Mouse (Mus musculus): Measurements from ENCODE around the gene Trip6. TPM values are rescaled to one million over a fixed set of nuclear protein-coding genes. Genes with fewer than 3 reads are reported as not detected.

Trip6 gene
- polyA plus RNA-seq, 1 experiment from 2014 or later, result 109 TPM

DNA sequence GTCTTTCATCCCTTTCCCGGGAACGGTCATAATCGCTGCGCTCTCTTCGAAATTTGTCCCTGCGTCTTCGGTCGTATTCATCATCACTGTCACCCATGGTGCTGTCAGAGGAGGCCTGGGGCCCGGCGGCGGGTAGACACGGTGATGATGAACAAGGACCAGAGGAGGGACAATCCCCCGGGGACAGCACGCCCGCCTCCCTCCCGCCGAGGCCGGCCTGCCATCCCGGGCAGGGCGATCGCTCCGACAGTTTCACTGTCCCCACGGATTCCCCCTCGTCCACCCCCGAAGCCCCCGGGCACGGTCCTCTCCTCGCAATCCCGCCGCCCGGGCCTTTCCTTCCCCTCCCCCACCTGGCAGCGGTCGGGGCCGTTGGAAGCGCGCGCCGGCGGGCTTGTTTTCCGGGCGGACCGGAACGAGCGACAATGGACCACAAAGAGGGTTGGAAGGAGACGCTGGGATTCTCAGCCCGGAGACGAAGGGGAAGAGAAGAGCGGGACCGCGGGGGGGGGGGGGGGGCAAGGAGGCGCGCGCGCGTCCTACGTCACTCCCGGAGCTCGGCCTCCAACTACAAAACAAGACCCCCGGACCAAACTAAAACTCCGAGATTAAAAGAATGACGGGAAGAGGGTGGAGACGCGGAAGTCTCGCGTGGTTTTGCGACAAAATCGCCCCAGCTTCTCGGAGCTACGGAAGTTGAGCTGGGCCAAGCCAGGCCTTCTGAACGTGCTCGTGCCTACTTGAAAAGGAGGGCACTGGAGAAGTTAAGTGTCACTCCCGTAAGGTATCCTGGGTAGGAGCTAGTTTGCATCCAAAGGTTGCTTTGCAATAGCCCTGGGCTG is 6.9 kb downstream of the Trip6 start, which contains the start of gene Srrt:
Srrt (minus strand) TSS at position 604 of the 842 bp plus-strand sequence.
- WGBS, result under 1% methylated on average over 61 of the region's 72 CpGs

DNA sequence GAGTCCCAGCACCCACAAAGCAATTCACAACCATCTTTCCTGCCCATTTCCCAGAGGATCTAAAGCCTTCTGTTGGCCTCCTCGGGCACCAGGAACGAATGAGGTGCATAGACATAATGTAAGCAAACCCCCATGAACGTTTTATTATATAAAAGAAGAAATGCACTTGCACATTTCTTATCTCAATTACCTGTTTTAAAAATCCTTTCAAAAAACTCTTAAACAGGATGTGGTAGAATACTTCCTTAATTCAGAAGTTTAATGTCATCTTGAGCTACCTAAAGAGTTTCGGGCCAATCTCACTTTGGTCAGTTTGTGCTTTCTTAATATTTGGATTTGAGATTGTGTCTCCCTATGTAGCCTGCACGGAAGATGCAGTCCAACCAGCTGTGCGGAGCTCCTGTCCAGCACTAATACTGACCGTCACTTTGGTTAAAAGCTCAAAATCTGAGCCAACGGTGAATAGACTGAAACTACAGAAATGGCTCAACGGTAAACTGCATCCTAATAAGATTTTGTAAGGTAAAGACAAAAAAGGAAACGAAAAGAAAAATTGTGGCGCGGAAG is 7.7 kb downstream of the Trip6 start:
- 13% methylated on average over 12 of the region's 12 CpGs for WGBS
- Histone ChIP-seq H3K36me3 (peaks cover 62% of the 10 kb centered on the region), H3K9me3 (no peaks in the 10 kb centered on the region), H3K4me2 (peak overlapping the region; percentile 61), H3K27me3 (no peaks in the 10 kb centered on the region), H3K27ac (peak overlapping the region; percentile 95), H3K9ac (peak overlapping the region; percentile 98), H3K4me1 (peaks cover 37% of the 10 kb centered on the region), H3K4me3 (peak overlapping the region; percentile 90)
- ATAC-seq (ENCODE audit: insufficient number of reproducible peaks, low FRiP score, low TSS enrichment, low read depth), result no peak

More for the DNA sequence above, 6.9 kb downstream of the Trip6 start, which contains the start of gene Srrt:
- H3K4me2 ChIP-seq, result peak within 1 kb of the TSS; percentile 61
- no peaks in the 10 kb centered on the region for H3K9me3 ChIP-seq
- H3K4me3 ChIP-seq, result peak within 1 kb of the TSS; percentile 90
- H3K27ac ChIP-seq, result peak within 1 kb of the TSS; percentile 95
- ATAC-seq (ENCODE audit: insufficient number of reproducible peaks, low FRiP score, low TSS enrichment, low read depth), result peak; percentile 77
- no peaks in the 10 kb centered on the region for H3K27me3 ChIP-seq
- peaks cover 45% of the 10 kb centered on the region for H3K4me1 ChIP-seq
- peaks cover 61% of the 10 kb centered on the region for H3K36me3 ChIP-seq
- peak within 1 kb of the TSS; percentile 98 for H3K9ac ChIP-seq

DNA sequence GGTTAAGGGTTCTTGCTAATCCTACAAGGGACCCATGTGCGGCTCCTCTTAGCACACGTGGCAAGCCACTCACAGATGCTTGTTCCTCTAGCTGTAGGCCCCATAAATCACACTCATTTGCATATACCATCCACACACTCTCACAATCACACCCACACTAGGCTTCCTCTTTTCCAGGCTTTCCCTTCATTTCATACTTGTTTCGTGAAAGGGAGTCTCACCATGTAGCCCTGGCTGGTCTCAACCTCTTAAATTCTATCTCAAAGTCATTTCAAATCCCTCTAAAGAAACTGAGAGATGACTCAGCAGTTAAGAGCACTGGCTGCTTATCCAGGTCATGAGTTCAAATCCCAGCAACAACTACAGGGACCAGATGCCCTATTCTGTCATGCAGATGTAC is 8.4 kb downstream of the Trip6 start:
- peak overlapping the region; percentile 90 for H3K4me3 ChIP-seq
- peaks cover 66% of the 10 kb centered on the region for H3K36me3 ChIP-seq
- H3K4me2 ChIP-seq, result peak overlapping the region; percentile 61
- H3K27me3 ChIP-seq, result no peaks in the 10 kb centered on the region
- H3K9me3 ChIP-seq, result no peaks in the 10 kb centered on the region
- H3K9ac ChIP-seq, result no peak overlapping the region
- H3K4me1 ChIP-seq, result peaks cover 36% of the 10 kb centered on the region
- 47% methylated on average over 3 of the region's 3 CpGs for WGBS
- ATAC-seq (ENCODE audit: insufficient number of reproducible peaks, low FRiP score, low TSS enrichment, low read depth), result no peak
- no peak overlapping the region for H3K27ac ChIP-seq

DNA sequence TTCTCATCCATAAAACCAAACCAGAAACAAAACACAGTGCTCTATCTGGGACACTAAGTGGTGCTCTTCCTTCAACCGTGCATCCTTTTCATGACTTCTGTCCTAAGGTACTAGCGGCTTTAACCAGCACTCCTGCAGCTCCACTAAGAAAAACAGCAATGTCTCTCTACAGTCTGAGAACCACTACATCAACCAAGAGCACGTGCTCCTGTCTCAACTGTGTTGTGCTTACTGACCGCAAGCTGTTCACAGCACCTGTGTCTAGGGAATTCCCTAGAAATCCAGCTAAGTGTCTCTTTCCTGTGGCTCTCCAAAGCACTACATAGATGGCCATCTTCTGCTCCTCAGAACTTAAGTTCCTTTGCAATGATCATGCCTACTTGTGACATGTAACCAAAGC is 9.4 kb downstream of the Trip6 start:
- Histone ChIP-seq H3K27ac (no peak overlapping the region), H3K4me1 (peaks cover 36% of the 10 kb centered on the region), H3K27me3 (no peaks in the 10 kb centered on the region), H3K36me3 (peaks cover 66% of the 10 kb centered on the region), H3K4me3 (0 out of 2 replicates have a peak overlapping the region, but pooled peaks have one; percentile 90), H3K9me3 (no peaks in the 10 kb centered on the region), H3K9ac (no peak overlapping the region; the same call in 1 of the 2 replicates), H3K4me2 (peak overlapping the region; percentile 61; the same call in 1 of the 2 replicates)
- WGBS, result 48% methylated on average over 4 of the region's 4 CpGs
- no peak for ATAC-seq (ENCODE audit: insufficient number of reproducible peaks, low FRiP score, low TSS enrichment, low read depth)

DNA sequence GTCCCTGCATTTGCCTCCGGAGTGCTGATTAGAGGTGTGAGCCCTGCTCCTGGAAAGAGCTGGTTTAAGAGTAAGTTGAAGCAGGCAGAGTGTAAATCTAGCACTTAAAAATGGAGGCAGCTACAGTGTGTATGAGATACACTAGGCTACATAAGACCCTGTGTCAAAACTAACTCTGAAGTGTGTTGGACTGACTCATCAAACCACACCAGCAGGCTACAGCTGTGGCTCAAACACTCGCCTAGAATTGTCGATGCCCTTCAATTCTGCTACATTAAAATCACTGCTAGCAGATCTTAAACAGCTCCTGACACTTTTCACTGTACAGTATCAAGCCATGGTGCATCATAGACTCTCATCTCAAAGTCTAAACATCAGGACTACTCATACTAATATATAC is 10.0 kb downstream of the Trip6 start:
- peaks cover 36% of the 10 kb centered on the region for H3K4me1 ChIP-seq
- H3K9me3 ChIP-seq, result no peaks in the 10 kb centered on the region
- no peak overlapping the region for H3K4me3 ChIP-seq
- ATAC-seq (ENCODE audit: insufficient number of reproducible peaks, low FRiP score, low TSS enrichment, low read depth), result no peak
- 0 out of 2 replicates have a peak overlapping the region, but pooled peaks have one; percentile 61 for H3K4me2 ChIP-seq
- no peak overlapping the region for H3K9ac ChIP-seq
- no peak overlapping the region for H3K27ac ChIP-seq
- H3K36me3 ChIP-seq, result peaks cover 66% of the 10 kb centered on the region
- no peaks in the 10 kb centered on the region for H3K27me3 ChIP-seq
- WGBS, result 78% methylated on average over 3 of the region's 3 CpGs

DNA sequence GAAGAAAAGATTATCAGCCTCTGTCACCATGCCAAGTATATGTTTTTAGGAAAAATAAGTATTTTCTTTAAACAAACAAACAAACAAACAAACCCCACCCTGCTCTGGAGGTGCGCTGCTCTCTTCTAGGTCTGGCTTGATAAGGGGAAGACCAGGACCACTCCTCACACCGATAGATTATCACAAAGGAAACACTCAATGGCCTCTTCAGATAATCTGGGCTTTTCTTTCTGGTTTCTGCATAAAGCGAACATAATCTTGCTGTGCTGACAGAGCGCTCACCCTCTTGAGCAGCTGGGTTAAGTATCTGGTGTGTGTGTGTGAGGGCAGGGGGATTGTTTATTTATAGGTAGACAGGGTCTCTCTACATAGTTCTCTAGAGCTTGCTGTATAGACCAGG is 10.6 kb downstream of the Trip6 start:
- Histone ChIP-seq H3K27ac (no peak overlapping the region), H3K36me3 (peaks cover 66% of the 10 kb centered on the region), H3K4me2 (no peak overlapping the region), H3K4me1 (peaks cover 34% of the 10 kb centered on the region), H3K4me3 (no peak overlapping the region), H3K9me3 (no peaks in the 10 kb centered on the region), H3K9ac (no peak overlapping the region), H3K27me3 (no peaks in the 10 kb centered on the region)
- 93% methylated on average over 4 of the region's 4 CpGs for WGBS
- no peak for ATAC-seq (ENCODE audit: insufficient number of reproducible peaks, low FRiP score, low TSS enrichment, low read depth)

DNA sequence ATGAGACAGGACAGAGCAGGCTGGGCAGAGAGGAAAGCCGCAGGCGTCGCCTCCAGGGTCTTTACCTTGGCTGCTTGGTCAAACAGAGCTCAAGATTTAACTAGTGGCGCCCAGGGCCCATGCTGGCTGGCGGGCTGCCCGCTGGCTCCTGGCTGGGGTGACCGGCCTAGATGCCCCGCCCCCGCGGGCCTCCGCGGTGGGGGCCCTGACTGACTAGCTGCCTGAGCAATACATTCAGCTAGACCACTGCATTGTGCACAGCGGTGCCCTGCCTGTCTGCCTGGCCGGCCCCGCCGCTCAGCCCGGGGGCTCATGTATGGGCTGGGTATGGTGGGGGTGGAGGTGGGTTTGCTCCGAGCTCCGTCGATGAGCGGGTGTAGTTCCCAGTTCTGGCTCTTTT is 13.0 kb downstream of the Trip6 start:
- no peaks in the 10 kb centered on the region for H3K9me3 ChIP-seq
- ATAC-seq (ENCODE audit: insufficient number of reproducible peaks, low FRiP score, low TSS enrichment, low read depth), result no peak
- peaks cover 85% of the 10 kb centered on the region for H3K36me3 ChIP-seq
- H3K4me1 ChIP-seq, result peaks cover 27% of the 10 kb centered on the region
- WGBS, result 83% methylated on average over 20 of the region's 21 CpGs
- no peak overlapping the region for H3K9ac ChIP-seq
- no peaks in the 10 kb centered on the region for H3K27me3 ChIP-seq
- H3K4me2 ChIP-seq, result no peak overlapping the region
- no peak overlapping the region for H3K27ac ChIP-seq
- H3K4me3 ChIP-seq, result no peak overlapping the region

DNA sequence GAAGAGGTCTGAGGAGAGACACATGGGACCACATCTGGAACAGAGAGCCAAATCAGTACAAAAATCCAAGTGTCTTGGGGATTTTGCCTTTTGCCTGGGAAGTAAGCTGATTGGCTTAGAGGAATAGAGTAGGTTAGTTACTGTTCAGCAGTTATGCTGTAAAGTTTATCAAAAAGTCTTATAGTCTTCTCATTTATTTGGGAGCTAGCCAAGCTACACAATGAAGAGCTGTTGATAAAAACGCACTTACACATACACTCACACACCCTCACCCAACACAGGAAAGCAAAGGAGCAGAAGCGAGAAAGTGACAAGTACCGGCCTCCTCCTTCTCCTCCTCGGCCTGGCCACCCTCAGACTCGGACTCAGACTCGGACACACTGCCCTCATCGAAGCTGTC is 15.0 kb downstream of the Trip6 start:
- H3K27ac ChIP-seq, result no peak overlapping the region
- H3K4me3 ChIP-seq, result no peak overlapping the region
- peaks cover 95% of the 10 kb centered on the region for H3K36me3 ChIP-seq
- H3K4me2 ChIP-seq, result no peak overlapping the region
- peaks cover 18% of the 10 kb centered on the region for H3K4me1 ChIP-seq
- no peaks in the 10 kb centered on the region for H3K27me3 ChIP-seq
- no peak overlapping the region for H3K9ac ChIP-seq
- no peaks in the 10 kb centered on the region for H3K9me3 ChIP-seq
- ATAC-seq (ENCODE audit: insufficient number of reproducible peaks, low FRiP score, low TSS enrichment, low read depth), result no peak
- WGBS, result 85% methylated on average over 7 of the region's 7 CpGs

DNA sequence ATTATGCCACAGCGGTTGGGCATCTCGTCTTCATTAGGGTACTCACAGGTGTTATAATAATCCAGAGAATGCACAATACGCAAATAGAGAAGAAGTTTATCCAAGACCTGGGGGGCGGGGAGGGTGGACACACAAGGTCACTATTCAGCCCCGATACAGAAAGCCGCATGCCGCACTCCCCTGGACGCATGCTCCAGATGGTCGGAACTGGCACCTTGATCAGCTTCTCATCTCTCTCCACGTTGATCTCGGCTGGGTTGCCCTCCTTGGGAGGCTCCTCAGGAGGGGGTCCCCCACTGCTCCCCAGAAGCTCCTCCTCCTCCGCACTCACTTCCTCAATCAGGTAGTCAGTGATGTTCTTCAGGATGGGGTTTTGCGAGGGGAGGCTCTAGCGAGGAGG is 17.1 kb downstream of the Trip6 start:
- no peak for ATAC-seq (ENCODE audit: insufficient number of reproducible peaks, low FRiP score, low TSS enrichment, low read depth)
- peaks cover 4% of the 10 kb centered on the region for H3K27me3 ChIP-seq
- 88% methylated on average over 14 of the region's 14 CpGs for WGBS

DNA sequence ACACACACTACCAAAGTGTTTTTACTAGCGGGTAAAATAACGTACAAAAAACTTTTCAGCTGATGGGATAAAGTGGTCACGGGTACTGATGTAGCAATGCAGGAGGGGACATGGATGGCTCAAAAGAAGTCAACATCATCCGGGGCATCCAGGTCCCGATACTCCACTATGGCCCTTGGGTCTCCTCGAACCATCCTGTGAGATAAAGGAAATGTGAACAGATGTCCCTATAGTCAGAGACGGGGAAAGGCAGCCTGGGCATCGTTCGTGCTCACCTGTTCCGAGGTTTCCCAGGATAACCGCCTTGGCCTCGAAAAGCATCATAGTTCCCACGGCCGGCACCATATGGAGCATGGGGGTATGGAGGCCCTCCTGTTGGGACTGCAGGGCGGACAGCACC is 18.5 kb downstream of the Trip6 start:
- H3K4me2 ChIP-seq, result no peak overlapping the region
- H3K4me1 ChIP-seq, result peaks cover 23% of the 10 kb centered on the region
- H3K9ac ChIP-seq, result no peak overlapping the region
- H3K27ac ChIP-seq, result no peak overlapping the region
- no peaks in the 10 kb centered on the region for H3K9me3 ChIP-seq
- H3K36me3 ChIP-seq, result peaks cover 60% of the 10 kb centered on the region
- ATAC-seq (ENCODE audit: insufficient number of reproducible peaks, low FRiP score, low TSS enrichment, low read depth), result no peak
- H3K27me3 ChIP-seq, result peaks cover 19% of the 10 kb centered on the region
- no peak overlapping the region for H3K4me3 ChIP-seq
- 92% methylated on average over 15 of the region's 15 CpGs for WGBS

More for the DNA sequence above, 17.1 kb downstream of the Trip6 start:
- no peak overlapping the region for H3K4me3 ChIP-seq
- H3K36me3 ChIP-seq, result peaks cover 74% of the 10 kb centered on the region
- no peak overlapping the region for H3K9ac ChIP-seq
- peaks cover 23% of the 10 kb centered on the region for H3K4me1 ChIP-seq
- H3K27ac ChIP-seq, result no peak overlapping the region
- H3K4me2 ChIP-seq, result no peak overlapping the region
- no peaks in the 10 kb centered on the region for H3K9me3 ChIP-seq

DNA sequence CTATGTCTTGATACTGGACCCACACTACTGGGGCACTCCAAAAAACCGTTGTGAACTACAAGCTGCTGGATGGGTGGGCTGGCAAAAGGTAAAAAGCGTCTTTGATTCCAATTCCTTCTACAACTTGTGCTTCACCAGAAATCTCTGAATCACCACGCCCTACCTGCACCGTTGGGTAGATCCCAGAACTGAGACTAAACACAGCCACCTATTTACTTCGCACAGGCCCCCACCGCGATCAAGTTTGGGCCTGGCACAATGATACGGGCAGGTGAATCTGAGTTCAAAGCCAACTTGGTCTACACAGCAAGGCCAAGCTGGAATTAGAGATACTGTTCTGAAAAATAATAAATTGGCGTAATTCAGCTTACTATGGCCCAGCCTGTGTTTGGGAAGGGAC is 18.9 kb downstream of the Trip6 start:
- H3K27me3 ChIP-seq, result peaks cover 23% of the 10 kb centered on the region
- 74% methylated on average over 9 of the region's 9 CpGs for WGBS
- H3K4me3 ChIP-seq, result peak overlapping the region; percentile 54
- H3K4me1 ChIP-seq, result peaks cover 25% of the 10 kb centered on the region
- H3K36me3 ChIP-seq, result peaks cover 56% of the 10 kb centered on the region
- peak overlapping the region; percentile 96 for H3K4me2 ChIP-seq
- no peak overlapping the region for H3K27ac ChIP-seq
- no peak for ATAC-seq (ENCODE audit: insufficient number of reproducible peaks, low FRiP score, low TSS enrichment, low read depth)
- H3K9ac ChIP-seq, result no peak overlapping the region
- no peaks in the 10 kb centered on the region for H3K9me3 ChIP-seq

DNA sequence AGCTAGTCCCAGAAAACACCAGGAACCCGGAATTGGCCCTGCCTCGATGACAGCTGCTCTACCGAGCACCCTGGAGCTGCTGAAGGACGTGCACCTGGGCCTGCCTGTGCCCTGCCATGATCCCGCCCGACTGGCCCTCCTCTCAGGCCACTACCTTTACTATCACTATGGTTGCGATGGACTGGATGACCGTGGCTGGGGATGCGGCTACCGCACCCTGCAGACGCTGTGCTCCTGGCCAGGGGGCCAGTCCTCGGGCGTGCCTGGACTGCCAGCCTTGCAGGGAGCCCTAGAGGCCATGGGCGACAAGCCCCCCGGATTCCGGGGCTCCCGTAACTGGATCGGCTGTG is 19.5 kb downstream of the Trip6 start:
- WGBS, result 6% methylated on average over 18 of the region's 18 CpGs

More for the DNA sequence above, 19.5 kb downstream of the Trip6 start:
- peak; percentile 49 for ATAC-seq (ENCODE audit: insufficient number of reproducible peaks, low FRiP score, low TSS enrichment, low read depth)
- peaks cover 50% of the 10 kb centered on the region for H3K36me3 ChIP-seq
- peaks cover 25% of the 10 kb centered on the region for H3K4me1 ChIP-seq
- H3K27me3 ChIP-seq, result peaks cover 29% of the 10 kb centered on the region
- peak overlapping the region; percentile 94 for H3K27ac ChIP-seq
- H3K4me2 ChIP-seq, result peak overlapping the region; percentile 96
- H3K9me3 ChIP-seq, result no peaks in the 10 kb centered on the region
- peak overlapping the region; percentile 54 for H3K4me3 ChIP-seq
- peak overlapping the region; percentile 60 for H3K9ac ChIP-seq

All from limb, embryonic 15.5 days (tissue).